14 mouse cellular contexts compared by ENCODE assay signal in the genomic region with DNA sequence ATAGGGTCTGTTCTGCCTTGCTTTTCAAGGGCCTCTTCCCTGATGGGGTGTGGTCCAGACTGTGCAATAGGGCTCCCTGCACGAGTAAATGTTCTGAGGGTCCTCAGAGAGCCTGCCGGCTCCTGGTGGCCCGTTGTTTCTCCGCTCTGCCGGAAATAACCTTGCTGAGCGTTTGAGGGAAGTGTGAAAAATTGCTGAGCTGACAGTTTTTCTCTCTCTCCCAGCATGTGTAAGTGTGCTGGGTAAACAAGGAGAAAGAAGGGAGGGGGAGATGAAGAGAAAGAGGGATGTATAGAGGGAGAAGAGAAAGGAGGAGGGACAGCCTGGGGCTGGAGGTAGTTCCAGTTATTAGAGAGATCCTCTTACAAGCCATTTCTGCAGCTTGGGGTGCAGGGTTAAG. TPM values are rescaled to one million over a fixed set of nuclear protein-coding genes. Genes with fewer than 3 reads are reported as not detected.
DNase-seq lines count a peak whose midpoint lies in the region; ATAC-seq and TF ChIP-seq lines count a peak whose summit lies in the region.
"Had no signal": no experiment of that assay in that cellular context is flagged by ENCODE, and none has a peak within 500 bp of the region (broad histone marks: within the 10 kb centered on the region; RNA-seq: fewer than 3 reads in every experiment).

No protein-coding gene starts in this region.

- H3K27ac ChIP-seq in neural tube, embryonic 11.5 days (ENCODE audit: low read depth, low read length), result no peak overlapping the region
- H3K27ac ChIP-seq in hindbrain, embryonic 11.5 days (ENCODE audit: low read depth, low read length), result no peak overlapping the region
- H3K27ac ChIP-seq in midbrain, embryonic 14.5 days (replicated peaks; ENCODE audit: low read depth, low read length), result peak overlapping the region; percentile 22

- peak overlapping the region; percentile 58 for H3K4me2 ChIP-seq in neural tube, embryonic 11.5 days (ENCODE audit: low read depth)
- H3K4me2 ChIP-seq in hindbrain, embryonic 11.5 days (replicated peaks; ENCODE audit: low read depth, low read length), result peak overlapping the region; percentile 65
- H3K4me2 ChIP-seq in midbrain, embryonic 14.5 days (ENCODE audit: low read length), result peak overlapping the region; percentile 76

- H3K4me1 ChIP-seq in neural tube, embryonic 11.5 days (ENCODE audit: control insufficient read depth, insufficient read depth, low read length), result peaks cover 14% of the 10 kb centered on the region
- H3K4me1 ChIP-seq in hindbrain, embryonic 11.5 days (replicated peaks; ENCODE audit: control insufficient read depth, insufficient read depth, low read length), result 0 out of 2 replicates have a peak, but pooled peaks cover 2% of the 10 kb centered on the region
- H3K4me1 ChIP-seq in midbrain, embryonic 14.5 days (ENCODE audit: control insufficient read depth, insufficient read depth, low read length), result peaks cover 39% of the 10 kb centered on the region
- no peaks in the 10 kb centered on the region for H3K4me1 ChIP-seq in lung, adult 2 months (ENCODE audit: control insufficient read depth, insufficient read depth, low read length)

- ATAC-seq in neural tube, embryonic 11.5 days (ENCODE audit: insufficient read depth, low FRiP score, low TSS enrichment), result no peak
- no peak for ATAC-seq in hindbrain, embryonic 11.5 days (ENCODE audit: low FRiP score)
- ATAC-seq in midbrain, embryonic 14.5 days (ENCODE audit: low FRiP score, low TSS enrichment), result no peak
- ATAC-seq in CD4-positive, CD25-positive, alpha-beta regulatory T cell, adult 4 months, result no peak
- ATAC-seq: intestine, embryonic 16.5 days; lung, postnatal 0 days had no signal

- no peaks in the 10 kb centered on the region for H3K9me3 ChIP-seq in neural tube, embryonic 11.5 days (ENCODE audit: control insufficient read depth, low read length)
- no peaks in the 10 kb centered on the region for H3K9me3 ChIP-seq in hindbrain, embryonic 11.5 days (ENCODE audit: control insufficient read depth, low read length)
- H3K9me3 ChIP-seq in midbrain, embryonic 14.5 days (ENCODE audit: control insufficient read depth, low read length), result no peaks in the 10 kb centered on the region
- H3K9me3 ChIP-seq: G1E had no signal

- H3K27me3 ChIP-seq in neural tube, embryonic 11.5 days (ENCODE audit: control insufficient read depth, insufficient read depth, low read length), result peaks cover 6% of the 10 kb centered on the region; the same call in 1 of the 2 replicates
- H3K27me3 ChIP-seq in hindbrain, embryonic 11.5 days (ENCODE audit: control insufficient read depth, insufficient read depth, low read length), result 0 out of 2 replicates have a peak, but pooled peaks cover 5% of the 10 kb centered on the region
- no peaks in the 10 kb centered on the region for H3K27me3 ChIP-seq in midbrain, embryonic 14.5 days (ENCODE audit: control insufficient read depth, insufficient read depth, low read length)

- TF ChIP-seq POLR2A in lung, adult 2 months (IDR thresholded peaks at IDR 0.05; ENCODE audit: borderline replicate concordance, extremely low read depth, low read depth, low read length), result no peak

- H3K9ac ChIP-seq in neural tube, embryonic 11.5 days (ENCODE audit: low read length), result peak overlapping the region; percentile 33
- peak overlapping the region; percentile 86 for H3K9ac ChIP-seq in hindbrain, embryonic 11.5 days (ENCODE audit: low read depth, low read length)
- H3K9ac ChIP-seq in midbrain, embryonic 14.5 days (replicated peaks; ENCODE audit: low read length), result peak overlapping the region; percentile 99

- DNase-seq in neural tube, embryonic 11.5 days (ENCODE audit: low spot score), result peak; percentile 9
- no peak for DNase-seq in neural tube, embryonic 10.5 days (ENCODE audit: extremely low spot score, low spot score)
- DNase-seq in hindbrain, embryonic 11.5 days (ENCODE audit: low spot score), result no peak
- peak; percentile 53 for DNase-seq in midbrain, embryonic 14.5 days
- DNase-seq in frontal cortex, postnatal 14 days (ENCODE audit: low spot score in 2 of 2), result no peak
- no peak for DNase-seq in right cerebral cortex, postnatal 4 days
- no peak for DNase-seq in lung, adult 2 months
- DNase-seq: cerebellum, adult 8-10 months had no signal

- no peaks in the 10 kb centered on the region; the same call in 1 of the 2 replicates for H3K36me3 ChIP-seq in neural tube, embryonic 11.5 days (ENCODE audit: control insufficient read depth, insufficient read depth, low read length)
- H3K36me3 ChIP-seq in hindbrain, embryonic 11.5 days (ENCODE audit: control insufficient read depth, insufficient read depth, low read length), result no peaks in the 10 kb centered on the region
- H3K36me3 ChIP-seq in midbrain, embryonic 14.5 days (ENCODE audit: control insufficient read depth, insufficient read depth, low read length), result peaks cover 29% of the 10 kb centered on the region
- H3K36me3 ChIP-seq: G1E had no signal

- 27% methylated on average over 6 of the region's 6 CpGs for WGBS in neural tube, embryonic 11.5 days
- 36% methylated on average over 6 of the region's 6 CpGs for WGBS in hindbrain, embryonic 11.5 days
- WGBS in midbrain, embryonic 14.5 days, result 14% methylated on average over 6 of the region's 6 CpGs
- 35% methylated on average over 6 of the region's 6 CpGs for WGBS in lung, adult 2 months

- TF ChIP-seq CTCF in lung, adult 2 months (IDR thresholded peaks at IDR 0.05; ENCODE audit: insufficient read depth, low read length), result no peak

- peak overlapping the region; percentile 71 for H3K4me3 ChIP-seq in neural tube, embryonic 11.5 days (ENCODE audit: low read depth, low read length)
- peak overlapping the region; percentile 74 for H3K4me3 ChIP-seq in hindbrain, embryonic 11.5 days (ENCODE audit: low read depth, low read length)
- peak overlapping the region; percentile 92 for H3K4me3 ChIP-seq in midbrain, embryonic 14.5 days (replicated peaks; ENCODE audit: low read depth, low read length)
- H3K4me3 ChIP-seq in lung, adult 2 months (replicated peaks; ENCODE audit: extremely low read depth, low read depth, low read length), result no peak overlapping the region

RNA-seq across cellular contexts. Expression of gene Scrt2, which starts 3.0 kb away (rescaled TPM):
- 23.0 and 25.1 TPM in 2 replicates for polyA plus RNA-seq in neural tube, embryonic 11.5 days (2014; fragmentation: Nextera tagmentation; extraction: Ambion mirVana)
- 27.1 and 31.4 TPM in 2 replicates for polyA plus RNA-seq in hindbrain, embryonic 11.5 days (2014; fragmentation: Nextera tagmentation; extraction: Ambion mirVana)
- polyA plus RNA-seq in midbrain, embryonic 14.5 days (2014; fragmentation: Nextera tagmentation; extraction: Ambion mirVana), result 16.4 and 18.4 TPM in 2 replicates
- not detected in 2 replicates for polyA plus RNA-seq in lung, adult 2 months (2012; rRNA removed)
- not detected for polyA plus RNA-seq in CD4-positive, CD25-positive, alpha-beta regulatory T cell, adult 4 months (2017; shearing (Covaris generic))
- polyA plus RNA-seq: G1E; heart, embryonic 16.5 days; intestine, embryonic 16.5 days; liver, adult 2 months; lung, postnatal 0 days had no signal

RNA-seq across cellular contexts. Expression of gene Srxn1, which starts 21.0 kb away (rescaled TPM):
- 17.5 and 18.8 TPM in 2 replicates for polyA plus RNA-seq in neural tube, embryonic 11.5 days (2014; fragmentation: Nextera tagmentation; extraction: Ambion mirVana)
- polyA plus RNA-seq in hindbrain, embryonic 11.5 days (2014; fragmentation: Nextera tagmentation; extraction: Ambion mirVana), result 13.4 and 14.8 TPM in 2 replicates
- 11.5 and 17.4 TPM in 2 replicates for polyA plus RNA-seq in midbrain, embryonic 14.5 days (2014; fragmentation: Nextera tagmentation; extraction: Ambion mirVana)
- 47.3 and 54.8 TPM in 2 replicates for polyA plus RNA-seq in lung, adult 2 months (2012; rRNA removed)
- 1 to 10 TPM; 2.2 to 3.0 TPM for polyA plus RNA-seq in CD4-positive, CD25-positive, alpha-beta regulatory T cell, adult 4 months (2017; shearing (Covaris generic))

RNA-seq across cellular contexts. Expression of gene Tcf15, which starts 59.1 kb away (rescaled TPM):
- 40.9 and 41.0 TPM in 2 replicates for polyA plus RNA-seq in neural tube, embryonic 11.5 days (2014; fragmentation: Nextera tagmentation; extraction: Ambion mirVana)
- polyA plus RNA-seq in hindbrain, embryonic 11.5 days (2014; fragmentation: Nextera tagmentation; extraction: Ambion mirVana), result 10.7 and 13.1 TPM in 2 replicates
- 0.76 and 0.96 TPM in 2 replicates for polyA plus RNA-seq in midbrain, embryonic 14.5 days (2014; fragmentation: Nextera tagmentation; extraction: Ambion mirVana)
- 2.4 and 5.5 TPM in 2 replicates for polyA plus RNA-seq in lung, adult 2 months (2012; rRNA removed)
- not detected for polyA plus RNA-seq in CD4-positive, CD25-positive, alpha-beta regulatory T cell, adult 4 months (2017; shearing (Covaris generic))
- polyA plus RNA-seq: G1E; liver, adult 2 months had no signal

Comparison
In these comparisons a context has a peak if more than half of its experiments do, and no peak if none do; other contexts are left out.
1. DNase-seq: peak in neural tube, embryonic 11.5 days (single experiment) and midbrain, embryonic 14.5 days (single experiment); none in neural tube, embryonic 10.5 days (single experiment), hindbrain, embryonic 11.5 days (single experiment), frontal cortex, postnatal 14 days (0 of 2), right cerebral cortex, postnatal 4 days (single experiment) and lung, adult 2 months (single experiment).
2. H3K9ac ChIP-seq: peak in every context shown above with its lines; median percentile 99 in midbrain, embryonic 14.5 days; 86 in hindbrain, embryonic 11.5 days; 33 in neural tube, embryonic 11.5 days.
3. RNA of gene Scrt2, which starts 3.0 kb away (polyA plus RNA-seq): 27.1 to 31.4 TPM in hindbrain, embryonic 11.5 days, 23.0 to 25.1 TPM in neural tube, embryonic 11.5 days and 16.4 to 18.4 TPM in midbrain, embryonic 14.5 days; not detected in lung, adult 2 months and not detected in CD4-positive, CD25-positive, alpha-beta regulatory T cell, adult 4 months; every median in the first group is over 10 times any median in the second.
4. Peak in every context shown above with its lines, with median percentiles within 50 percentile points of each other: H3K4me2 ChIP-seq.